ENCODE assay signal across 9 mouse cellular contexts in the genomic region with DNA sequence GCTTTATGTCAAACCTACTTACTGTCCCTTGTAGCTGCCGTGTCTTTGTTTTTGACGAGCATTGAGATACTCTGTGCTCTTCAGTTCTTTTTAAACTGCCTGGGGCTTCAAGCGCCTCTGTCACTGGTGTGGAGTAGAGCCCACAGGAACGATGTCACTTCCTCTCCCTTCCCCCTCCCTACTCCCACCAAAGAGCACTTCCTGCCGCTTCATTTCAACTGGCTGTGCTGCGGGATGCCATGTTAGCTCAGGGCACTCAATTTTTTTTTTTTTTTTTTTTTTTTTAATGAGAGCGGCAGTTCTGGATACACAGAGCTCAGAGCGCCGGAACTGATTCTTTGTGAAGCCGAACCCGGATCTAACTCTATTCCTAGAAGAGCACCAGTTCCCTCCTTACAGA.
A peak's percentile ranks its signal among the peaks of the same experiment; 100 is the strongest.
DNase-seq lines count a peak whose midpoint lies in the region; ATAC-seq and TF ChIP-seq lines count a peak whose summit lies in the region.
"Had no signal": no experiment of that assay in that cellular context is flagged by ENCODE, and none has a peak within 500 bp of the region (broad histone marks: within the 10 kb centered on the region; RNA-seq: fewer than 3 reads in every experiment).

No protein-coding gene starts in this region.

- peak overlapping the region in 1 of 2 experiments; percentile 38; a peak in 1 of 4 replicates for H3K4me3 ChIP-seq in ES-E14 (ENCODE audit: insufficient read depth in 1 of 2, low read depth in 1 of 2, low read length in 2 of 2, poor library complexity in 1 of 2, severe bottlenecking in 1 of 2)

- peaks cover 6 to 9% of the 10 kb centered on the region in 2 experiments; a peak in 3 of 4 replicates for H3K4me1 ChIP-seq in ES-E14 (ENCODE audit: control insufficient read depth in 2 of 2, insufficient read depth in 2 of 2, low read length in 2 of 2, poor library complexity in 1 of 2)

- no peaks in the 10 kb centered on the region for H3K9me3 ChIP-seq in ES-E14 (ENCODE audit: control insufficient read depth, insufficient read depth, low read depth, low read length)

- ATAC-seq in megakaryocyte-erythroid progenitor cell, adult 5-6 weeks (replicated peaks; ENCODE audit: low FRiP score, low TSS enrichment, poor library complexity, severe bottlenecking) = peak; percentile 93
- ATAC-seq: Patski had no signal

- DNase-seq in gastrocnemius, postnatal 14 days = peak; percentile 15
- DNase-seq in gastrocnemius, postnatal 10 days = no peak
- no peak for DNase-seq in ES-E14 (ENCODE audit: low read depth, low spot score)
- DNase-seq in heart, adult 9 months (ENCODE audit: low spot score in 2 of 2) = peak; percentile 34 to 70
- DNase-seq in kidney, postnatal 14 days = peak; percentile 71
- DNase-seq in urinary bladder, postnatal 10 days (ENCODE audit: low spot score) = no peak
- no peak for DNase-seq in urinary bladder, postnatal 36 days (ENCODE audit: low spot score in 2 of 2)

- H3K27ac ChIP-seq in ES-E14 (ENCODE audit: insufficient read depth, low read depth, low read length, poor library complexity, severe bottlenecking) = no peak overlapping the region

- no peaks in the 10 kb centered on the region for H3K36me3 ChIP-seq in ES-E14 (ENCODE audit: control insufficient read depth, insufficient read depth, low read length, poor library complexity, severe bottlenecking)

- no peak overlapping the region for H3K9ac ChIP-seq in ES-E14 (ENCODE audit: insufficient read depth, low read depth, low read length, poor library complexity, severe bottlenecking)

- in situ Hi-C loops in ES-E14 (cut with MboI; ENCODE audit: low sequenced_read_pairs in 2 of 2, unreplicated experiment in 2 of 2) = loop anchor here (10.0 to 25.0 kb wide), 3 partner anchors 298 to 523 kb away; no protein-coding TSS in a partner anchor

- intact Hi-C loops in gastrocnemius, postnatal 14 days (cut with DNase I; ENCODE audit: low total_unique reads) = loop anchor here (10.0 kb wide), 2 partner anchors 106 to 306 kb away; no protein-coding TSS in a partner anchor

TF ChIP-seq in ES-E14, 5 proteins besides CTCF, POLR2A, EP300 and RAD21:
- peak; percentile 88 for TF ChIP-seq ZNF384 (IDR thresholded peaks at IDR 0.05; ENCODE audit: low read depth, low read length)
- TF ChIP-seq MAFK (IDR thresholded peaks at IDR 0.05; ENCODE audit: insufficient read depth, low read depth, low read length) = no peak
- TF ChIP-seq HCFC1 (IDR thresholded peaks at IDR 0.05; ENCODE audit: borderline replicate concordance, insufficient read depth, low read length) = no peak
- no peak for TF ChIP-seq ZC3H11A (IDR thresholded peaks at IDR 0.05; ENCODE audit: borderline replicate concordance, low read depth, low read length)

Comparison
In these comparisons a context has a peak if more than half of its experiments do, and no peak if none do; other contexts are left out.
1. DNase-seq: peak in gastrocnemius, postnatal 14 days (single experiment), heart, adult 9 months (2 of 2) and kidney, postnatal 14 days (single experiment); none in gastrocnemius, postnatal 10 days (single experiment), ES-E14 (single experiment), urinary bladder, postnatal 10 days (single experiment) and urinary bladder, postnatal 36 days (0 of 2).